Mouse (Mus musculus): ENCODE measurements around the gene Zeb2.

DNA sequence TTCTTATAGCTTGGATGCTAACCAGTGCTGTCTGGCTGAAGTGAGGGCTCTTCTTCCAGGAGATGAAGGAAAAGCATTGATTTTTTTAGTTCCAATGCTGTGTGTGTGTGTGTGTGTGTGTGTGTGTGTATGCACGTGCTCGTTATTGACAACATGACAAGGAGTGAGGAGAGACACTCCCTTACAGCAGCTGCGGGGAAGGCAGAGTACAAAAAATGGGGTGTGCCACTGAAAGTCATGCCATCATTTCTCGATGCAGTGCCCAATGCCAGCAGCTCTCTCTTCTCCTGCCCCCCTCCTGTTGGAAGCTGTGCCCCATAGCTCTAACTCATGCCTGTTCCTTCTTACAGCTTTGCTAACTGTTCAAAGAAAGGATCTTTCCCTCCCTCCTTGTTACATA lies 56.4 kb downstream of the Zeb2 start:
- TF ChIP-seq GATA1 (IDR thresholded peaks at IDR 0.05; ENCODE audit: borderline replicate concordance, low read length): no peak
- TF ChIP-seq FLI1 (IDR thresholded peaks at IDR 0.05; ENCODE audit: low read length): no peak
